Mouse (Mus musculus) cortical plate, adult 2 months (tissue): Measurements from ENCODE around the gene Alox12b.

Source experiments
- CTCF ChIP-seq: fragments of 200-500 bp; IDR thresholded peaks from 2 replicates; pipeline ENCODE4 v1.5.1; 2011; ENCODE audit warnings: mild to moderate bottlenecking, control low read depth, low read length; ENCODE audit not compliant: insufficient read depth; ENCODE audit errors: extremely low read depth
- POLR2A ChIP-seq: fragments of 200-500 bp; IDR thresholded peaks from 2 replicates; pipeline ENCODE4 v1.6.1; 2011; ENCODE audit warnings: mild to moderate bottlenecking, low read length, control low read depth; ENCODE audit not compliant: insufficient read depth; ENCODE audit errors: extremely low read depth

- TF ChIP-seq CTCF = peak; percentile 27; the same call in 1 of the 2 replicates
- TF ChIP-seq POLR2A = no peak
Observed at GRCm38 (mm10) chr11:69122336-69122951, 34.3 kb upstream of the Alox12b start, which contains the start of gene 9130213A22Rik.
